Mouse (Mus musculus) embryonic facial prominence, embryonic 15.5 days (tissue): ENCODE results near the gene Pigk. TPM values are rescaled to one million over a fixed set of nuclear protein-coding genes. Genes with fewer than 3 reads are reported as not detected.

Experiments used
- ATAC-seq: fragments of 200-750 bp; cut with Nextera tagmentation; 2 replicates; pipeline ENCODE4 v1.8.0; 2017; ENCODE audit warnings: low read depth, moderate TSS enrichment; ENCODE audit not compliant: insufficient number of reproducible peaks, low FRiP score, low TSS enrichment
- H3K27ac ChIP-seq: fragments of 300-500 bp; sonication (generic); replicated peaks from 2 replicates; pipeline ENCODE4 v1.5.1; 2015; ENCODE audit warnings: mild to moderate bottlenecking, inconsistent platforms
- H3K27me3 ChIP-seq: fragments of 300-500 bp; sonication (generic); 2 replicates; pipeline ENCODE4 v1.6.1; 2015; ENCODE audit warnings: inconsistent platforms
- H3K36me3 ChIP-seq: fragments of 300-500 bp; sonication (generic); 2 replicates; pipeline ENCODE4 v1.6.1; 2015; ENCODE audit warnings: mild to moderate bottlenecking, inconsistent platforms
- H3K4me1 ChIP-seq: fragments of 300-500 bp; sonication (generic); 2 replicates; pipeline ENCODE4 v1.6.1; 2015; ENCODE audit warnings: inconsistent platforms
- H3K4me2 ChIP-seq: fragments of 300-500 bp; sonication (generic); replicated peaks from 2 replicates; pipeline ENCODE4 v1.6.1; 2015; ENCODE audit warnings: mild to moderate bottlenecking, inconsistent platforms
- H3K4me3 ChIP-seq: fragments of 300-500 bp; sonication (generic); replicated peaks from 2 replicates; pipeline ENCODE4 v1.5.1; 2015; ENCODE audit warnings: mild to moderate bottlenecking, inconsistent platforms
- H3K9ac ChIP-seq: fragments of 300-500 bp; sonication (generic); 2 replicates; pipeline ENCODE4 v1.6.1; 2015; ENCODE audit warnings: inconsistent platforms
- H3K9me3 ChIP-seq: fragments of 300-500 bp; sonication (generic); replicated peaks from 2 replicates; pipeline ENCODE4 v1.6.1; 2016; ENCODE audit warnings: inconsistent platforms
- WGBS: fragments of 180-500 bp; shearing (Covaris S2); methylation state at CpG from one replicate; pipeline ENCODE4 v1.1.7; 2015; 5-methylcytosine and 5-hydroxymethylcytosine counted together
- polyA plus RNA-seq: library from polyadenylated mRNA; unstranded; fragments of >200 nt; fragmentation: Nextera tagmentation; extraction: Ambion mirVana; gene quantifications from 2 replicates; pipeline ENCODE4 v1.2.1, GENCODE M21; 2015

Gene Pigk
- polyA plus RNA-seq, 1 experiment from 2014 or later: 41.9 TPM

GRCm38 (mm10) chr3:152947031-152947640, 233.2 kb downstream of the Pigk start:
- ATAC-seq: no peak
- Histone ChIP-seq H3K4me1 (no peaks in the 10 kb centered on the region), H3K27me3 (no peaks in the 10 kb centered on the region), H3K9me3 (no peaks in the 10 kb centered on the region), H3K27ac (no peak overlapping the region), H3K4me3 (no peak overlapping the region), H3K9ac (no peak overlapping the region), H3K36me3 (no peaks in the 10 kb centered on the region), H3K4me2 (no peak overlapping the region)
- 69% methylated on average over 11 of the region's 11 CpGs for WGBS

- no peak overlapping the region for H3K9ac ChIP-seq
- no peak overlapping the region for H3K4me3 ChIP-seq
- H3K9me3 ChIP-seq: no peaks in the 10 kb centered on the region
- no peak overlapping the region for H3K27ac ChIP-seq
- H3K4me2 ChIP-seq: no peak overlapping the region
- WGBS: 82% methylated on average over 7 of the region's 7 CpGs
- no peaks in the 10 kb centered on the region for H3K27me3 ChIP-seq
- H3K4me1 ChIP-seq: no peaks in the 10 kb centered on the region
- ATAC-seq: no peak
- H3K36me3 ChIP-seq: no peaks in the 10 kb centered on the region
These were observed 234.7 kb downstream of the Pigk start for GRCm38 (mm10) chr3:152948556-152948955.

- Histone ChIP-seq H3K9ac (no peak overlapping the region), H3K4me1 (no peaks in the 10 kb centered on the region), H3K27me3 (no peaks in the 10 kb centered on the region), H3K4me3 (no peak overlapping the region), H3K4me2 (no peak overlapping the region), H3K36me3 (no peaks in the 10 kb centered on the region), H3K9me3 (no peaks in the 10 kb centered on the region), H3K27ac (no peak overlapping the region)
- no peak for ATAC-seq
- WGBS: 90% methylated on average over 15 of the region's 15 CpGs
These were observed 235.4 kb downstream of the Pigk start for GRCm38 (mm10) chr3:152949233-152949777.

- no peaks in the 10 kb centered on the region for H3K9me3 ChIP-seq
- 95% methylated on average over 5 of the region's 5 CpGs for WGBS
- no peak overlapping the region for H3K4me2 ChIP-seq
- no peak overlapping the region for H3K27ac ChIP-seq
- no peak overlapping the region for H3K4me3 ChIP-seq
- ATAC-seq: no peak
- H3K36me3 ChIP-seq: no peaks in the 10 kb centered on the region
- H3K4me1 ChIP-seq: no peaks in the 10 kb centered on the region
- no peaks in the 10 kb centered on the region for H3K27me3 ChIP-seq
- no peak overlapping the region for H3K9ac ChIP-seq
These were observed 236.4 kb downstream of the Pigk start for GRCm38 (mm10) chr3:152950299-152950698.

- Histone ChIP-seq H3K27me3 (no peaks in the 10 kb centered on the region), H3K4me1 (no peaks in the 10 kb centered on the region), H3K4me3 (no peak overlapping the region), H3K4me2 (no peak overlapping the region), H3K9ac (no peak overlapping the region), H3K9me3 (no peaks in the 10 kb centered on the region), H3K27ac (no peak overlapping the region), H3K36me3 (no peaks in the 10 kb centered on the region)
- no peak for ATAC-seq
- WGBS: 87% methylated on average over 9 of the region's 9 CpGs
These were observed 237.0 kb downstream of the Pigk start for GRCm38 (mm10) chr3:152950914-152951313.

GRCm38 (mm10) chr3:152951634-152952545, 238.0 kb downstream of the Pigk start:
- Histone ChIP-seq H3K27ac (no peak overlapping the region), H3K4me2 (no peak overlapping the region), H3K27me3 (no peaks in the 10 kb centered on the region), H3K9me3 (no peaks in the 10 kb centered on the region), H3K4me1 (no peaks in the 10 kb centered on the region), H3K9ac (no peak overlapping the region), H3K4me3 (no peak overlapping the region), H3K36me3 (no peaks in the 10 kb centered on the region)
- WGBS: 57% methylated on average over 11 of the region's 11 CpGs
- no peak for ATAC-seq

GRCm38 (mm10) chr3:152956038-152956437, 242.1 kb downstream of the Pigk start:
- no peaks in the 10 kb centered on the region for H3K9me3 ChIP-seq
- H3K27ac ChIP-seq: no peak overlapping the region
- H3K27me3 ChIP-seq: no peaks in the 10 kb centered on the region
- ATAC-seq: no peak
- H3K9ac ChIP-seq: no peak overlapping the region
- WGBS: 65% methylated on average over 5 of the region's 5 CpGs
- no peaks in the 10 kb centered on the region for H3K36me3 ChIP-seq
- H3K4me3 ChIP-seq: no peak overlapping the region
- no peaks in the 10 kb centered on the region for H3K4me1 ChIP-seq
- no peak overlapping the region for H3K4me2 ChIP-seq

- Histone ChIP-seq H3K4me2 (no peak overlapping the region), H3K4me1 (no peaks in the 10 kb centered on the region), H3K4me3 (no peak overlapping the region), H3K9ac (no peak overlapping the region), H3K9me3 (no peaks in the 10 kb centered on the region), H3K36me3 (no peaks in the 10 kb centered on the region), H3K27me3 (no peaks in the 10 kb centered on the region), H3K27ac (no peak overlapping the region)
- WGBS: 88% methylated on average over 4 of the region's 4 CpGs
- no peak for ATAC-seq
These were observed 242.9 kb downstream of the Pigk start for GRCm38 (mm10) chr3:152956771-152957170.

GRCm38 (mm10) chr3:152958358-152959150, 244.7 kb downstream of the Pigk start:
- 59% methylated on average over 11 of the region's 11 CpGs for WGBS
- Histone ChIP-seq H3K9ac (no peak overlapping the region), H3K9me3 (no peaks in the 10 kb centered on the region), H3K4me1 (no peaks in the 10 kb centered on the region), H3K36me3 (no peaks in the 10 kb centered on the region), H3K27me3 (no peaks in the 10 kb centered on the region), H3K27ac (no peak overlapping the region), H3K4me3 (no peak overlapping the region), H3K4me2 (no peak overlapping the region)
- ATAC-seq: no peak

- Histone ChIP-seq H3K9ac (no peak overlapping the region), H3K27me3 (no peaks in the 10 kb centered on the region), H3K9me3 (no peaks in the 10 kb centered on the region), H3K36me3 (no peaks in the 10 kb centered on the region), H3K4me1 (no peaks in the 10 kb centered on the region), H3K4me3 (no peak overlapping the region), H3K27ac (no peak overlapping the region), H3K4me2 (no peak overlapping the region)
- WGBS: 71% methylated on average over 10 of the region's 10 CpGs
- no peak for ATAC-seq
These were observed 248.0 kb downstream of the Pigk start for GRCm38 (mm10) chr3:152961855-152962376.
